Mouse (Mus musculus): ENCODE measurements around the gene Gm18336.

DNA sequence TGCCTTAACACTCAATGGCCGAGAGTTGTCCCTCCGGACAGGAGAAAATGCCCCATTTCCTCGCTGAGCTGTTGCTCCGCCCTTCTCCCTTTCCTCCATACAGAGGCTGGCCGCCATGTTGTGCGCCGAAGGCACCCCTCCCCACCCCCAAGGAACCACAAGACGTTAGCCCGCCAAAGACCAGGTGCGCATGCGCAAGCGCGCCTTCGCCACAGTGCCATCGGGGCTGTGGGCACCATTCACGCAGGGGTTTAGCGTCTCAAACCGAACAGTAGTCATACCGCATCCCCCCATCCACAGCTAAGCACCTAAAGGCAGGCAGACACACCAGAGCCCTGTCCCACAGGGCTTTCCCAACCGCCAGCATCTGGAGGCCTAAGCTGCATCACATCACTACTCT is 2.4 kb upstream of the Gm18336 start:
- TF ChIP-seq CTCF (IDR thresholded peaks at IDR 0.05; ENCODE audit: borderline replicate concordance, control insufficient read depth, extremely low read depth, insufficient read depth, low read length, poor library complexity), result no peak
- no peak for TF ChIP-seq POLR2A (IDR thresholded peaks at IDR 0.05; ENCODE audit: control insufficient read depth, extremely low read depth, insufficient read depth, low read length, poor library complexity)
